Mouse (Mus musculus): ENCODE measurements at regions not wholly inside any gene's neighbourhood (a gene's known extent, or its start where the extent isn't known, plus 50 kb on each side); places are given as distances from the start of the nearest gene placed in this dataset.
"Not testable (repeated sequence)": the region's sequence is repeated elsewhere in the genome, so short reads cannot be mapped to it uniquely, and the experiment has no call there.

GRCm38 (mm10) chr15:42068207-42068831, 1934.2 kb downstream of the 9330182O14Rik start:
- ATAC-seq (replicated peaks; ENCODE audit: insufficient number of reproducible peaks, low FRiP score, low TSS enrichment, poor library complexity, severe bottlenecking): no peak

GRCm38 (mm10) chr15:42069072-42069471, 1934.9 kb downstream of the 9330182O14Rik start:
- ATAC-seq (replicated peaks; ENCODE audit: insufficient number of reproducible peaks, low FRiP score, low TSS enrichment, poor library complexity, severe bottlenecking): no peak

- ATAC-seq (replicated peaks; ENCODE audit: insufficient number of reproducible peaks, low FRiP score, low TSS enrichment, poor library complexity, severe bottlenecking): no peak
These were observed 1939.3 kb downstream of the 9330182O14Rik start for GRCm38 (mm10) chr15:42073486-42073885.

GRCm38 (mm10) chr15:42082436-42082835, 1948.3 kb downstream of the 9330182O14Rik start:
- ATAC-seq (replicated peaks; ENCODE audit: insufficient number of reproducible peaks, low FRiP score, low TSS enrichment, poor library complexity, severe bottlenecking): no peak

GRCm38 (mm10) chr15:42100730-42101129, 1966.6 kb downstream of the 9330182O14Rik start:
- no peak for ATAC-seq (replicated peaks; ENCODE audit: insufficient number of reproducible peaks, low FRiP score, low TSS enrichment, poor library complexity, severe bottlenecking)

- no peak for ATAC-seq (replicated peaks; ENCODE audit: insufficient number of reproducible peaks, low FRiP score, low TSS enrichment, poor library complexity, severe bottlenecking)
These were observed 1970.7 kb downstream of the 9330182O14Rik start for GRCm38 (mm10) chr15:42104816-42105215.

- ATAC-seq (replicated peaks; ENCODE audit: insufficient number of reproducible peaks, low FRiP score, low TSS enrichment, poor library complexity, severe bottlenecking): no peak
These were observed 1972.9 kb downstream of the 9330182O14Rik start for GRCm38 (mm10) chr15:42107106-42107505.

- ATAC-seq (replicated peaks; ENCODE audit: insufficient number of reproducible peaks, low FRiP score, low TSS enrichment, poor library complexity, severe bottlenecking): no peak
These were observed 1977.6 kb downstream of the 9330182O14Rik start for GRCm38 (mm10) chr15:42111811-42112210.

- no peak for ATAC-seq (replicated peaks; ENCODE audit: insufficient number of reproducible peaks, low FRiP score, low TSS enrichment, poor library complexity, severe bottlenecking)
These were observed 1993.3 kb downstream of the 9330182O14Rik start for GRCm38 (mm10) chr15:42127471-42127870.

- no peak for ATAC-seq (replicated peaks; ENCODE audit: insufficient number of reproducible peaks, low FRiP score, low TSS enrichment, poor library complexity, severe bottlenecking)
These were observed 1994.8 kb downstream of the 9330182O14Rik start for GRCm38 (mm10) chr15:42128976-42129375.

GRCm38 (mm10) chr15:42166546-42166945, 2032.4 kb downstream of the 9330182O14Rik start:
- ATAC-seq (replicated peaks; ENCODE audit: insufficient number of reproducible peaks, low FRiP score, low TSS enrichment, poor library complexity, severe bottlenecking): no peak

- ATAC-seq (replicated peaks; ENCODE audit: insufficient number of reproducible peaks, low FRiP score, low TSS enrichment, poor library complexity, severe bottlenecking): not testable (repeated sequence)
These were observed 2043.6 kb downstream of the 9330182O14Rik start for GRCm38 (mm10) chr15:42177766-42178165.

GRCm38 (mm10) chr15:42207187-42207846, 2073.2 kb downstream of the 9330182O14Rik start:
- no peak for ATAC-seq (replicated peaks; ENCODE audit: insufficient number of reproducible peaks, low FRiP score, low TSS enrichment, poor library complexity, severe bottlenecking)

- ATAC-seq (replicated peaks; ENCODE audit: insufficient number of reproducible peaks, low FRiP score, low TSS enrichment, poor library complexity, severe bottlenecking): no peak
These were observed 2085.3 kb downstream of the 9330182O14Rik start for GRCm38 (mm10) chr15:42219496-42219895.

- no peak for ATAC-seq (replicated peaks; ENCODE audit: insufficient number of reproducible peaks, low FRiP score, low TSS enrichment, poor library complexity, severe bottlenecking)
These were observed 2085.8 kb downstream of the 9330182O14Rik start for GRCm38 (mm10) chr15:42220005-42220404.

- no peak for ATAC-seq (replicated peaks; ENCODE audit: insufficient number of reproducible peaks, low FRiP score, low TSS enrichment, poor library complexity, severe bottlenecking)
These were observed 2090.8 kb downstream of the 9330182O14Rik start for GRCm38 (mm10) chr15:42225006-42225405.

GRCm38 (mm10) chr15:42231692-42232091, 2097.5 kb downstream of the 9330182O14Rik start:
- ATAC-seq (replicated peaks; ENCODE audit: insufficient number of reproducible peaks, low FRiP score, low TSS enrichment, poor library complexity, severe bottlenecking): no peak

GRCm38 (mm10) chr15:42246812-42247211, 2112.6 kb downstream of the 9330182O14Rik start:
- no peak for ATAC-seq (replicated peaks; ENCODE audit: insufficient number of reproducible peaks, low FRiP score, low TSS enrichment, poor library complexity, severe bottlenecking)

GRCm38 (mm10) chr15:42252730-42253330, 2118.7 kb downstream of the 9330182O14Rik start:
- ATAC-seq (replicated peaks; ENCODE audit: insufficient number of reproducible peaks, low FRiP score, low TSS enrichment, poor library complexity, severe bottlenecking): no peak

- ATAC-seq (replicated peaks; ENCODE audit: insufficient number of reproducible peaks, low FRiP score, low TSS enrichment, poor library complexity, severe bottlenecking): no peak
These were observed 2122.2 kb downstream of the 9330182O14Rik start for GRCm38 (mm10) chr15:42256343-42256742.
